Mouse (Mus musculus) left cerebral cortex, adult 8-10 months (tissue): ENCODE measurements at regions not wholly inside any gene's neighbourhood (a gene's known extent, or its start where the extent isn't known, plus 50 kb on each side); places are given as distances from the start of the nearest gene placed in this dataset.
"Not testable (repeated sequence)": the region's sequence is repeated elsewhere in the genome, so short reads cannot be mapped to it uniquely, and the experiment has no call there.

Experiments used
- DNase-seq, 2 experiments: peaks; one replicate each; pipeline ENCODE4 v3.0.0; 2022; ENCODE audit warnings: low spot score in 2 of 2

- not testable (repeated sequence) for DNase-seq
Observed at GRCm38 (mm10) chrX:82249456-82249855, 699.2 kb upstream of the Dmd start.

- DNase-seq: not testable (repeated sequence)
Observed at GRCm38 (mm10) chrX:82282376-82282775, 666.3 kb upstream of the Dmd start.

- peak; percentile 5 to 18 for DNase-seq
Observed at GRCm38 (mm10) chrX:82310764-82311492, 637.7 kb upstream of the Dmd start.
